Mouse (Mus musculus) spleen, adult 2 months (tissue): ENCODE data around the gene Gm28035.

Experiments used
- CTCF ChIP-seq: fragments of 200-500 bp; IDR thresholded peaks from 2 replicates; pipeline ENCODE4 v1.5.1; 2011; ENCODE audit warnings: mild to moderate bottlenecking, inconsistent platforms; ENCODE audit not compliant: insufficient read depth, insufficient read length, insufficient replicate concordance; ENCODE audit errors: extremely low read depth
- POLR2A ChIP-seq: fragments of 200-500 bp; IDR thresholded peaks from 2 replicates; pipeline ENCODE4 v1.6.1; 2011; ENCODE audit warnings: low read depth, low read length, inconsistent platforms

GRCm38 (mm10) chr2:30285004-30285403 lies 44.6 kb downstream of the Gm28035 start:
- TF ChIP-seq CTCF (no peak), POLR2A (no peak)
